Mouse (Mus musculus) layer of hippocampus, postnatal 25 days (tissue): ENCODE results near the gene Olfr374. TPM values are rescaled to one million over a fixed set of nuclear protein-coding genes. Genes with fewer than 3 reads are reported as not detected.
A peak's percentile ranks its signal among the peaks of the same experiment; 100 is the strongest.
"Not testable (repeated sequence)": the region's sequence is repeated elsewhere in the genome, so short reads cannot be mapped to it uniquely, and the experiment has no call there.

Experiments
- DNase-seq, 2 experiments: peaks; one replicate each; pipeline ENCODE4 v3.0.0; 2022; ENCODE audit warnings: mixed read lengths in 2 of 2, low spot score in 1 of 2; ENCODE audit errors: extremely low spot score in 1 of 2
- total RNA-seq, 2 experiments: library from RNA; stranded (reverse); gene quantifications; 2 replicates each; pipeline ENCODE4 v1.2.3; 2021

The Olfr374 gene
- not detected for total RNA-seq

- no peak for DNase-seq
These were observed at the start of gene Olfr374 for GRCm38 (mm10) chr8:72106740-72107139. TSS of gene Olfr374 (plus strand) at chr8:72107040.

GRCm38 (mm10) chr8:72057643-72058042, 49.2 kb upstream of the Olfr374 start:
- DNase-seq: not testable (repeated sequence)

GRCm38 (mm10) chr8:72066819-72067399, 39.9 kb upstream of the Olfr374 start:
- DNase-seq: not testable (repeated sequence)

GRCm38 (mm10) chr8:72082877-72083276, 24.0 kb upstream of the Olfr374 start, which contains the start of gene Olfr373:
TSS of gene Olfr373 (plus strand) at chr8:72083177.
- DNase-seq: not testable (repeated sequence)

GRCm38 (mm10) chr8:72084744-72085143, 22.1 kb upstream of the Olfr374 start:
- no peak for DNase-seq

GRCm38 (mm10) chr8:72087611-72088010, 19.2 kb upstream of the Olfr374 start:
- DNase-seq: not testable (repeated sequence)

- DNase-seq: not testable (repeated sequence)
These were observed 10.1 kb upstream of the Olfr374 start for GRCm38 (mm10) chr8:72096721-72097120.

- DNase-seq: peak in 1 of 2 experiments; percentile 5
These were observed 7.3 kb upstream of the Olfr374 start for GRCm38 (mm10) chr8:72099377-72100103.

GRCm38 (mm10) chr8:72105165-72105564, 1.7 kb upstream of the Olfr374 start:
- DNase-seq: no peak

GRCm38 (mm10) chr8:72110876-72111275, 4.0 kb downstream of the Olfr374 start:
- no peak for DNase-seq

- no peak for DNase-seq
These were observed 5.6 kb downstream of the Olfr374 start for GRCm38 (mm10) chr8:72112486-72112885.

GRCm38 (mm10) chr8:72115202-72115601, 8.4 kb downstream of the Olfr374 start:
- no peak for DNase-seq

GRCm38 (mm10) chr8:72118616-72119015, 11.8 kb downstream of the Olfr374 start:
- no peak for DNase-seq

GRCm38 (mm10) chr8:72121486-72121885, 14.6 kb downstream of the Olfr374 start:
- DNase-seq: not testable (repeated sequence)

GRCm38 (mm10) chr8:72121997-72122396, 15.2 kb downstream of the Olfr374 start:
- no peak for DNase-seq

GRCm38 (mm10) chr8:72127834-72128233, 21.0 kb downstream of the Olfr374 start:
- DNase-seq: no peak

- no peak for DNase-seq
These were observed 24.4 kb downstream of the Olfr374 start for GRCm38 (mm10) chr8:72131251-72131650.

- no peak for DNase-seq
These were observed 25.1 kb downstream of the Olfr374 start for GRCm38 (mm10) chr8:72131901-72132300.

GRCm38 (mm10) chr8:72132417-72132816, 25.6 kb downstream of the Olfr374 start:
- no peak for DNase-seq

GRCm38 (mm10) chr8:72132891-72133290, 26.1 kb downstream of the Olfr374 start:
- no peak for DNase-seq

- no peak for DNase-seq
These were observed 26.7 kb downstream of the Olfr374 start for GRCm38 (mm10) chr8:72133507-72133906.
